Mouse (Mus musculus) embryonic fibroblast, embryonic 13.5 days (primary cell): ENCODE data around the gene Pard3b.

ENCODE experiments used
- CTCF ChIP-seq: IDR thresholded peaks from 2 replicates; pipeline ENCODE4 v1.5.1; 2011; ENCODE audit warnings: mild to moderate bottlenecking, control low read depth, low read length, moderate library complexity, borderline replicate concordance; ENCODE audit not compliant: insufficient read depth
- POLR2A ChIP-seq: IDR thresholded peaks from 2 replicates; pipeline ENCODE4 v1.6.1; 2011; ENCODE audit warnings: low read depth, mild to moderate bottlenecking, control low read depth, low read length, moderate library complexity

- TF ChIP-seq CTCF = no peak
- TF ChIP-seq POLR2A = no peak
Observed at GRCm38 (mm10) chr1:62327743-62328142, 689.1 kb downstream of the Pard3b start.
